Mouse (Mus musculus) midbrain, postnatal 0 days (tissue): ENCODE data around the gene Slc22a21. TPM values are rescaled to one million over a fixed set of nuclear protein-coding genes. Genes with fewer than 3 reads are reported as not detected.

Experiments used
- ATAC-seq: fragments of 200-750 bp; cut with Nextera tagmentation; 2 replicates; pipeline ENCODE4 v1.8.0; 2017; ENCODE audit warnings: moderate number of reproducible peaks, mild to moderate bottlenecking, moderate TSS enrichment, moderate library complexity; ENCODE audit not compliant: low FRiP score
- DNase-seq: peaks from one replicate; pipeline ENCODE4 v3.0.0-alpha.2; 2015; ENCODE audit warnings: low spot score
- H3K27ac ChIP-seq: fragments of 300-500 bp; sonication (generic); 2 replicates; pipeline ENCODE4 v1.5.1; 2014; ENCODE audit warnings: low read depth, mild to moderate bottlenecking, low read length, mixed read lengths
- H3K27me3 ChIP-seq: fragments of 300-500 bp; sonication (generic); 2 replicates; pipeline ENCODE4 v1.6.1; 2014; ENCODE audit warnings: low read length, control low read depth, mixed read lengths; ENCODE audit not compliant: insufficient read depth
- H3K36me3 ChIP-seq: fragments of 300-500 bp; sonication (generic); 2 replicates; pipeline ENCODE4 v1.6.1; 2014; ENCODE audit warnings: low read length, control low read depth, mixed read lengths; ENCODE audit not compliant: insufficient read depth
- H3K4me1 ChIP-seq: fragments of 300-500 bp; sonication (generic); 2 replicates; pipeline ENCODE4 v1.6.1; 2014; ENCODE audit warnings: mild to moderate bottlenecking, control low read depth, antibody characterized with exemption, low read length, mixed read lengths; ENCODE audit not compliant: insufficient read depth
- H3K4me2 ChIP-seq: fragments of 300-500 bp; sonication (generic); 2 replicates; pipeline ENCODE4 v1.6.1; 2014; ENCODE audit warnings: low read depth, mild to moderate bottlenecking, low read length, mixed read lengths; ENCODE audit not compliant: poor library complexity, severe bottlenecking
- H3K4me3 ChIP-seq: fragments of 300-500 bp; sonication (generic); 2 replicates; pipeline ENCODE4 v1.5.1; 2014; ENCODE audit warnings: low read depth, mild to moderate bottlenecking, low read length, moderate library complexity
- H3K9ac ChIP-seq: fragments of 300-500 bp; sonication (generic); replicated peaks from 2 replicates; pipeline ENCODE4 v1.6.1; 2014; ENCODE audit warnings: mild to moderate bottlenecking, low read length, moderate library complexity, mixed read lengths; ENCODE audit not compliant: poor library complexity, severe bottlenecking
- H3K9me3 ChIP-seq: fragments of 300-500 bp; sonication (generic); 2 replicates; pipeline ENCODE4 v1.6.1; 2016; ENCODE audit warnings: low read length, control low read depth
- CTCF ChIP-seq: IDR thresholded peaks from 2 replicates; pipeline ENCODE4 v1.5.1; 2016; ENCODE audit warnings: antibody characterized with exemption, mild to moderate bottlenecking
- WGBS: fragments of 180-500 bp; shearing (Covaris S2); extraction: QIAGEN DNeasy Blood & Tissue Kit; methylation state at CpG from one replicate; pipeline ENCODE4 v1.1.7; 2014; 5-methylcytosine and 5-hydroxymethylcytosine counted together
- polyA plus RNA-seq: library from polyadenylated mRNA; unstranded; fragments of >200 nt; fragmentation: Nextera tagmentation; extraction: Ambion mirVana; gene quantifications from 2 replicates; pipeline ENCODE4 v1.2.1, GENCODE M21; 2015
- total RNA-seq: library from RNA; depleted of rRNA; stranded (reverse); fragments of >200 nt; gene quantifications from 2 replicates; pipeline ENCODE4 v1.2.3, GENCODE M21; 2014

Gene Slc22a21
- total and polyA plus RNA-seq, 2 experiments from 2014 or later = 5.9 to 6.7 TPM

- H3K36me3 ChIP-seq = no peaks in the 10 kb centered on the region
- H3K27me3 ChIP-seq = no peaks in the 10 kb centered on the region
- H3K4me1 ChIP-seq = peaks cover 2% of the 10 kb centered on the region; the same call in 1 of the 2 replicates
- H3K4me2 ChIP-seq = no peak overlapping the region
- TF ChIP-seq CTCF = no peak
- no peak overlapping the region for H3K9ac ChIP-seq
- H3K4me3 ChIP-seq = no peak overlapping the region
- ATAC-seq = no peak
- H3K27ac ChIP-seq = no peak overlapping the region
- WGBS = 87% methylated on average over 5 of the region's 5 CpGs
- DNase-seq = no peak
- no peaks in the 10 kb centered on the region for H3K9me3 ChIP-seq
Measured at GRCm38 (mm10) chr11:54021396-54022093, 41.4 kb upstream of the Slc22a21 start.

- WGBS = 86% methylated on average over 3 of the region's 3 CpGs
- Histone ChIP-seq H3K4me3 (no peak overlapping the region), H3K36me3 (no peaks in the 10 kb centered on the region), H3K9me3 (no peaks in the 10 kb centered on the region), H3K4me1 (no peaks in the 10 kb centered on the region), H3K27ac (no peak overlapping the region), H3K27me3 (no peaks in the 10 kb centered on the region), H3K9ac (no peak overlapping the region), H3K4me2 (no peak overlapping the region)
- ATAC-seq (no peak), DNase-seq (no peak)
- TF ChIP-seq CTCF = no peak
Measured at GRCm38 (mm10) chr11:54018893-54019732, 39.0 kb upstream of the Slc22a21 start.

- Histone ChIP-seq H3K4me2 (no peak overlapping the region), H3K27me3 (no peaks in the 10 kb centered on the region), H3K36me3 (no peaks in the 10 kb centered on the region), H3K4me1 (no peaks in the 10 kb centered on the region), H3K9ac (no peak overlapping the region), H3K4me3 (no peak overlapping the region), H3K9me3 (no peaks in the 10 kb centered on the region), H3K27ac (no peak overlapping the region)
- ATAC-seq (no peak), DNase-seq (no peak)
- 70% methylated on average over 4 of the region's 4 CpGs for WGBS
- TF ChIP-seq CTCF = no peak
Measured at GRCm38 (mm10) chr11:54017596-54017995, 37.5 kb upstream of the Slc22a21 start.

- H3K4me3 ChIP-seq = no peak overlapping the region
- H3K27ac ChIP-seq = no peak overlapping the region
- H3K4me2 ChIP-seq = no peak overlapping the region
- DNase-seq = no peak
- no peaks in the 10 kb centered on the region for H3K27me3 ChIP-seq
- WGBS = 73% methylated on average over 8 of the region's 8 CpGs
- no peak for TF ChIP-seq CTCF
- no peaks in the 10 kb centered on the region for H3K36me3 ChIP-seq
- no peak for ATAC-seq
- H3K9ac ChIP-seq = no peak overlapping the region
- H3K9me3 ChIP-seq = no peaks in the 10 kb centered on the region
- H3K4me1 ChIP-seq = no peaks in the 10 kb centered on the region
Measured at GRCm38 (mm10) chr11:54016051-54016450, 35.9 kb upstream of the Slc22a21 start.

- TF ChIP-seq CTCF = no peak
- H3K36me3 ChIP-seq = no peaks in the 10 kb centered on the region
- no peak overlapping the region for H3K4me3 ChIP-seq
- no peaks in the 10 kb centered on the region for H3K9me3 ChIP-seq
- no peaks in the 10 kb centered on the region for H3K4me1 ChIP-seq
- no peak for ATAC-seq
- 89% methylated on average over 5 of the region's 5 CpGs for WGBS
- H3K9ac ChIP-seq = no peak overlapping the region
- no peak overlapping the region for H3K27ac ChIP-seq
- no peak for DNase-seq
- H3K27me3 ChIP-seq = no peaks in the 10 kb centered on the region
- H3K4me2 ChIP-seq = no peak overlapping the region
Measured at GRCm38 (mm10) chr11:54012961-54013360, 32.8 kb upstream of the Slc22a21 start.

GRCm38 (mm10) chr11:54011255-54011654, 31.1 kb upstream of the Slc22a21 start:
- Histone ChIP-seq H3K9me3 (no peaks in the 10 kb centered on the region), H3K4me1 (no peaks in the 10 kb centered on the region), H3K4me2 (no peak overlapping the region), H3K36me3 (no peaks in the 10 kb centered on the region), H3K4me3 (no peak overlapping the region), H3K27me3 (no peaks in the 10 kb centered on the region), H3K27ac (no peak overlapping the region), H3K9ac (no peak overlapping the region)
- WGBS = 94% methylated on average over 2 of the region's 2 CpGs
- ATAC-seq = no peak
- DNase-seq = no peak
- TF ChIP-seq CTCF = no peak
